In the genomic region with DNA sequence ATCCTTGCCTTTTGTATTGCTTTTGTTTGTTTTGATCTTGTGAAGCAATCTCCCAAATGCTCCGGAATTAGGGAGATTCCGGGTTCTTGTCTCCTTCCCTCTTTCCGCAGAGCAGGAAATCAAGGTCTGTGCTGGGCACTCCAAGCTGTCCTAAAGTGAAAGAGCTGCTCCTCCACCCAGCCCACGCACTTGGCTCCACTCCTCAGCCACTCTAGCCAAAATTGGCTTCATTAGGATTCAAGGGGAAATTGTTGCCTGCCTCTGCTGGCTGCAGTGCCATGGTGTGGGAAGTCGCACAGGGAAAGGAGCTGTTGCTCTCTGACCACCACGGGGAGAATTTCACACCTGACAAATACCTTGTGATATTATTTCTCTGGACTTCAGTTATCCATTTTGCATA, we compare ENCODE assay signal across 9 mouse cellular contexts.
A peak's percentile ranks its signal among the peaks of the same experiment; 100 is the strongest.
DNase-seq lines count a peak whose midpoint lies in the region; ATAC-seq lines count a peak whose summit lies in the region.
"Had no signal": no experiment of that assay in that cellular context is flagged by ENCODE, and none has a peak within 500 bp of the region (broad histone marks: within the 10 kb centered on the region; RNA-seq: fewer than 3 reads in every experiment).

No protein-coding gene starts in this region.

- ATAC-seq in limb, embryonic 11.5 days (ENCODE audit: insufficient number of reproducible peaks, low FRiP score, low TSS enrichment, low read depth) = no peak

- H3K4me3 ChIP-seq in limb, embryonic 11.5 days (ENCODE audit: low read depth, low read length) = no peak overlapping the region
- H3K4me3 ChIP-seq: limb, embryonic 13.5 days had no signal

- WGBS in limb, embryonic 11.5 days = 57% methylated on average over 6 of the region's 6 CpGs

- H3K4me2 ChIP-seq in limb, embryonic 11.5 days (ENCODE audit: low read depth, severe bottlenecking) = no peak overlapping the region
- H3K4me2 ChIP-seq: limb, embryonic 13.5 days had no signal

- H3K9me3 ChIP-seq in limb, embryonic 11.5 days (ENCODE audit: control insufficient read depth, low read length) = no peaks in the 10 kb centered on the region
- H3K9me3 ChIP-seq: limb, embryonic 13.5 days had no signal

- H3K27me3 ChIP-seq in limb, embryonic 11.5 days (ENCODE audit: control insufficient read depth, insufficient read depth, low read length) = no peaks in the 10 kb centered on the region

- H3K4me1 ChIP-seq in limb, embryonic 11.5 days (ENCODE audit: control insufficient read depth, insufficient read depth, low read length) = no peaks in the 10 kb centered on the region

- H3K27ac ChIP-seq in limb, embryonic 11.5 days (replicated peaks; ENCODE audit: low read depth, low read length) = no peak overlapping the region
- H3K27ac ChIP-seq: limb, embryonic 13.5 days had no signal

- no peak overlapping the region for H3K9ac ChIP-seq in limb, embryonic 11.5 days (ENCODE audit: low read length)
- H3K9ac ChIP-seq: limb, embryonic 13.5 days had no signal

- intact Hi-C loops in heart, postnatal 10 days (cut with DNase I) = no loop called here

- DNase-seq in heart, postnatal 10 days = peak; percentile 16 to 47
- no peak for DNase-seq in heart, adult 8-10 months (ENCODE audit: low spot score)
- peak; percentile 91 for DNase-seq in cerebellum, adult 8-10 months
- DNase-seq in gonadal fat pad, adult 2 months (ENCODE audit: low read depth) = peak; percentile 42
- peak; percentile 22 for DNase-seq in limb, embryonic 11.5 days (ENCODE audit: low spot score)
- peak; percentile 8 for DNase-seq in testis, postnatal 14 days (ENCODE audit: low spot score)
- no peak for DNase-seq in embryo, embryonic 9.5 days (ENCODE audit: extremely low spot score)
- no peak for DNase-seq in T-cell, adult 2 months (ENCODE audit: low spot score)

- H3K36me3 ChIP-seq in limb, embryonic 11.5 days (ENCODE audit: control insufficient read depth, insufficient read depth, low read length) = no peaks in the 10 kb centered on the region
- H3K36me3 ChIP-seq: limb, embryonic 13.5 days had no signal

Comparison
In these comparisons a context has a peak if more than half of its experiments do, and no peak if none do; other contexts are left out.
1. DNase-seq: peak in heart, postnatal 10 days (2 of 2), cerebellum, adult 8-10 months (single experiment), gonadal fat pad, adult 2 months (single experiment), limb, embryonic 11.5 days (single experiment) and testis, postnatal 14 days (single experiment); none in heart, adult 8-10 months (single experiment), embryo, embryonic 9.5 days (single experiment) and T-cell, adult 2 months (single experiment).